Mouse (Mus musculus) myocyte (in vitro differentiated cells): Measurements from ENCODE around the gene Gm4981. TPM values are rescaled to one million over a fixed set of nuclear protein-coding genes. Genes with fewer than 3 reads are reported as not detected.

Experiments used
- H3K27me3 ChIP-seq: one replicate; pipeline ENCODE4 v1.6.1; 2011; ENCODE audit not compliant: control insufficient read depth, insufficient read depth, insufficient read length
- H3K36me3 ChIP-seq: one replicate; pipeline ENCODE4 v1.6.1; 2011; ENCODE audit not compliant: control insufficient read depth, insufficient read depth
- H3K4me2 ChIP-seq: one replicate; pipeline ENCODE4 v1.6.1; 2011; ENCODE audit warnings: low read depth, control low read depth
- H3K4me3 ChIP-seq: one replicate; pipeline ENCODE4 v1.5.1; 2011; ENCODE audit warnings: mild to moderate bottlenecking, control low read depth, moderate library complexity
- H3K79me2 ChIP-seq: one replicate; pipeline ENCODE4 v1.6.1; 2011; ENCODE audit not compliant: control insufficient read depth, insufficient read depth
- H3ac ChIP-seq: one replicate; pipeline ENCODE4 v1.6.1; 2011; ENCODE audit not compliant: control insufficient read depth, insufficient read length
- CEBPB ChIP-seq: IDR thresholded peaks from 2 replicates; pipeline ENCODE4 v1.6.1; 2011; ENCODE audit warnings: mild to moderate bottlenecking, moderate library complexity; ENCODE audit not compliant: poor library complexity, insufficient read depth, severe bottlenecking
- E2F4 ChIP-seq: IDR thresholded peaks from one replicate; pipeline ENCODE4 v1.6.1; 2011; ENCODE audit warnings: mild to moderate bottlenecking, control low read depth, moderate library complexity; ENCODE audit not compliant: insufficient read depth
- MAX ChIP-seq: IDR thresholded peaks from one replicate; pipeline ENCODE4 v1.6.1; 2011; ENCODE audit warnings: low read depth, mild to moderate bottlenecking, control low read depth
- MYOD1 ChIP-seq, 3 experiments: IDR thresholded peaks; one replicate each; pipeline ENCODE4 v1.6.1; 2011; ENCODE audit warnings: control low read depth in 2 of 3, low read depth in 2 of 3, mild to moderate bottlenecking in 2 of 3, moderate library complexity in 1 of 3; ENCODE audit not compliant: insufficient read length in 2 of 3, control insufficient read depth in 1 of 3
- MYOG ChIP-seq, 3 experiments: IDR thresholded peaks; one replicate each; pipeline ENCODE4 v1.6.1; 2011; ENCODE audit warnings: control low read depth in 2 of 3, low read depth in 2 of 3, mild to moderate bottlenecking in 2 of 3; ENCODE audit not compliant: insufficient read length in 2 of 3, control insufficient read depth in 1 of 3, insufficient read depth in 1 of 3
- POLR2A ChIP-seq: IDR thresholded peaks from one replicate; pipeline ENCODE4 v1.6.1; 2011; ENCODE audit warnings: low read depth, mild to moderate bottlenecking, control low read depth, moderate library complexity; ENCODE audit not compliant: insufficient read length
- POLR2AphosphoS2 ChIP-seq: IDR thresholded peaks from one replicate; pipeline ENCODE4 v1.6.1; 2011; ENCODE audit warnings: low read depth, control low read depth; ENCODE audit not compliant: insufficient read length
- REST ChIP-seq: IDR thresholded peaks from one replicate; pipeline ENCODE4 v1.6.1; 2011; ENCODE audit warnings: mild to moderate bottlenecking, control low read depth, moderate library complexity; ENCODE audit not compliant: insufficient read depth, insufficient read length
- SRF ChIP-seq: IDR thresholded peaks from one replicate; pipeline ENCODE4 v1.6.1; 2011; ENCODE audit warnings: low read depth; ENCODE audit not compliant: control insufficient read depth, insufficient read length
- TCF12 ChIP-seq: IDR thresholded peaks from one replicate; pipeline ENCODE4 v1.6.1; 2011; ENCODE audit warnings: mild to moderate bottlenecking, control low read depth; ENCODE audit not compliant: poor library complexity, insufficient read depth, severe bottlenecking
- TCF3 ChIP-seq: IDR thresholded peaks from one replicate; pipeline ENCODE4 v1.6.1; 2011; ENCODE audit warnings: low read depth, control low read depth; ENCODE audit not compliant: insufficient read length
- USF1 ChIP-seq: IDR thresholded peaks from one replicate; pipeline ENCODE4 v1.6.1; 2011; ENCODE audit warnings: low read depth, mild to moderate bottlenecking, control low read depth, moderate library complexity
- polyA plus RNA-seq: library from polyadenylated mRNA; unstranded; fragments of >200 nt; fragmentation: generic; extraction: Trizol; gene quantifications from one replicate; pipeline ENCODE4 v1.2.1, GENCODE M21; 2012; ENCODE audit warnings: missing spikeins

Gene Gm4981
- not detected for polyA plus RNA-seq

GRCm38 (mm10) chr10:58236613-58237012 lies at the start of gene Gm4981:
Gene Gm4981, minus strand, starts transcription at chr10:58236701.
- H3K27me3 ChIP-seq = peaks cover 6% of the 10 kb centered on the region
- no peaks in the 10 kb centered on the region for H3K36me3 ChIP-seq
- no peak within 1 kb of the TSS for H3ac ChIP-seq
- H3K4me3 ChIP-seq = no peak within 1 kb of the TSS
- no peak for TF ChIP-seq CEBPB
- no peak for TF ChIP-seq USF1
- no peak for TF ChIP-seq REST
- H3K4me2 ChIP-seq = no peak within 1 kb of the TSS
- no peaks in the 10 kb centered on the region for H3K79me2 ChIP-seq

GRCm38 (mm10) chr10:58282238-58282637 lies 45.7 kb upstream of the Gm4981 start:
- Histone ChIP-seq H3K4me2 (no peak overlapping the region), H3K27me3 (no peaks in the 10 kb centered on the region), H3K79me2 (no peaks in the 10 kb centered on the region), H3K4me3 (no peak overlapping the region), H3K36me3 (peaks cover 12% of the 10 kb centered on the region), H3ac (no peak overlapping the region)
- TF ChIP-seq POLR2AphosphoS2 = no peak
- TF ChIP-seq REST = no peak
- no peak for TF ChIP-seq E2F4
- no peak for TF ChIP-seq CEBPB
- TF ChIP-seq MYOD1 (IDR thresholded peaks at IDR 0.05; ENCODE audit: control insufficient read depth in 1 of 3, insufficient read length in 2 of 3, low read depth in 2 of 3) = no peak
- no peak for TF ChIP-seq SRF
- TF ChIP-seq TCF3 = no peak
- TF ChIP-seq USF1 = no peak
- TF ChIP-seq MAX = no peak
- no peak for TF ChIP-seq TCF12
- TF ChIP-seq MYOG (IDR thresholded peaks at IDR 0.05; ENCODE audit: control insufficient read depth in 1 of 3, insufficient read depth in 1 of 3, insufficient read length in 2 of 3, low read depth in 2 of 3) = no peak
- no peak for TF ChIP-seq POLR2A

- no peak overlapping the region for H3K4me2 ChIP-seq
- H3K36me3 ChIP-seq = peaks cover 23% of the 10 kb centered on the region
- no peak overlapping the region for H3ac ChIP-seq
- TF ChIP-seq MYOG (IDR thresholded peaks at IDR 0.05; ENCODE audit: control insufficient read depth in 1 of 3, insufficient read depth in 1 of 3, insufficient read length in 2 of 3, low read depth in 2 of 3) (no peak), REST (no peak), MAX (no peak), USF1 (no peak), POLR2AphosphoS2 (no peak)
- H3K79me2 ChIP-seq = no peaks in the 10 kb centered on the region
- no peaks in the 10 kb centered on the region for H3K27me3 ChIP-seq
- H3K4me3 ChIP-seq = no peak overlapping the region
Measured at GRCm38 (mm10) chr10:58258466-58258865, 22.0 kb upstream of the Gm4981 start.

GRCm38 (mm10) chr10:58255954-58256353 lies 19.5 kb upstream of the Gm4981 start:
- H3K4me3 ChIP-seq = peak overlapping the region; percentile 55
- peak overlapping the region; percentile 73 for H3K4me2 ChIP-seq
- H3K27me3 ChIP-seq = no peaks in the 10 kb centered on the region
- TF ChIP-seq POLR2AphosphoS2 = no peak
- no peak for TF ChIP-seq REST
- no peak for TF ChIP-seq MAX
- no peak for TF ChIP-seq CEBPB
- TF ChIP-seq E2F4 = no peak
- TF ChIP-seq USF1 = no peak
- TF ChIP-seq MYOD1 (IDR thresholded peaks at IDR 0.05; ENCODE audit: control insufficient read depth in 1 of 3, insufficient read length in 2 of 3, low read depth in 2 of 3) = no peak
- no peak for TF ChIP-seq SRF
- no peak for TF ChIP-seq POLR2A
- no peak for TF ChIP-seq TCF3
- TF ChIP-seq TCF12 = no peak
- no peak for TF ChIP-seq MYOG (IDR thresholded peaks at IDR 0.05; ENCODE audit: control insufficient read depth in 1 of 3, insufficient read depth in 1 of 3, insufficient read length in 2 of 3, low read depth in 2 of 3)
- no peaks in the 10 kb centered on the region for H3K79me2 ChIP-seq
- peak overlapping the region; percentile 23 for H3ac ChIP-seq
- H3K36me3 ChIP-seq = peaks cover 4% of the 10 kb centered on the region

- peak; percentile 94 for TF ChIP-seq POLR2A
- no peak for TF ChIP-seq TCF12
- TF ChIP-seq POLR2AphosphoS2 = peak; percentile 95
Measured at GRCm38 (mm10) chr10:58255213-58255892, 18.9 kb upstream of the Gm4981 start, which contains the start of gene Gcc2. Gene Gcc2, plus strand, starts transcription at chr10:58255497.

More at GRCm38 (mm10) chr10:58255213-58255892, 18.9 kb upstream of the Gm4981 start, which contains the start of gene Gcc2:
- H3K36me3 ChIP-seq = peaks cover 4% of the 10 kb centered on the region
- H3K4me2 ChIP-seq = peak within 1 kb of the TSS; percentile 93
- H3ac ChIP-seq = peak within 1 kb of the TSS; percentile 23
- peak within 1 kb of the TSS; percentile 55 for H3K4me3 ChIP-seq
- no peaks in the 10 kb centered on the region for H3K27me3 ChIP-seq
- no peaks in the 10 kb centered on the region for H3K79me2 ChIP-seq
